Mouse (Mus musculus) liver, embryonic 14.5 days (tissue): ENCODE results near the gene Dstn. TPM values are rescaled to one million over a fixed set of nuclear protein-coding genes. Genes with fewer than 3 reads are reported as not detected.

Experiments used
- ATAC-seq: fragments of 200-750 bp; cut with Nextera tagmentation; 2 replicates; pipeline ENCODE4 v1.8.0; 2017; ENCODE audit warnings: moderate number of reproducible peaks, mild to moderate bottlenecking, moderate library complexity; ENCODE audit not compliant: insufficient read depth
- DNase-seq, 3 experiments: peaks; one replicate each; pipeline ENCODE4 v3.0.0-alpha.2; 2012 to 2013; ENCODE audit warnings: low read depth in 3 of 3, low spot score in 3 of 3
- H3K27ac ChIP-seq: fragments of 300-500 bp; sonication (generic); 2 replicates; pipeline ENCODE4 v1.5.1; 2014; ENCODE audit warnings: moderate library complexity, mild to moderate bottlenecking, control low read depth, inconsistent platforms
- H3K27me3 ChIP-seq: fragments of 300-500 bp; sonication (generic); 2 replicates; pipeline ENCODE4 v1.6.1; 2014; ENCODE audit warnings: mild to moderate bottlenecking, low read length, moderate library complexity; ENCODE audit not compliant: control insufficient read depth, insufficient read depth
- H3K36me3 ChIP-seq: fragments of 300-500 bp; sonication (generic); replicated peaks from 2 replicates; pipeline ENCODE4 v1.6.1; 2014; ENCODE audit warnings: low read depth; ENCODE audit not compliant: control insufficient read depth, insufficient read depth
- H3K4me1 ChIP-seq, 2 experiments: fragments of 200-500 bp in 1 of 2; fragments of 300-500 bp in 1 of 2; sonication (generic) in 1 of 2; replicated peaks; 2 replicates each; pipeline ENCODE4 v1.6.1; 2012 to 2014; ENCODE audit warnings: antibody characterized with exemption in 1 of 2, inconsistent platforms in 1 of 2, low read length in 1 of 2; ENCODE audit not compliant: control insufficient read depth in 2 of 2, insufficient read depth in 2 of 2
- H3K4me2 ChIP-seq: fragments of 300-500 bp; sonication (generic); 2 replicates; pipeline ENCODE4 v1.6.1; 2014; ENCODE audit warnings: low read depth, mild to moderate bottlenecking, control low read depth, moderate library complexity
- H3K4me3 ChIP-seq, 2 experiments: fragments of 200-500 bp in 1 of 2; fragments of 300-500 bp in 1 of 2; sonication (generic) in 1 of 2; 2 replicates each; pipeline ENCODE4 v1.5.1; 2012 to 2014; ENCODE audit warnings: low read depth in 2 of 2, low read length in 2 of 2, mild to moderate bottlenecking in 2 of 2, control low read depth in 1 of 2, inconsistent platforms in 1 of 2, moderate library complexity in 1 of 2; ENCODE audit not compliant: insufficient read depth in 1 of 2
- H3K9ac ChIP-seq: fragments of 300-500 bp; sonication (generic); replicated peaks from 2 replicates; pipeline ENCODE4 v1.6.1; 2014; ENCODE audit warnings: mild to moderate bottlenecking, control low read depth, moderate library complexity
- H3K9me3 ChIP-seq: fragments of 300-500 bp; sonication (generic); 2 replicates; pipeline ENCODE4 v1.6.1; 2016; ENCODE audit warnings: low read length, mixed read lengths; ENCODE audit not compliant: control insufficient read depth
- CTCF ChIP-seq: IDR thresholded peaks from 2 replicates; pipeline ENCODE4 v1.5.1; 2016; ENCODE audit warnings: antibody characterized with exemption, low read depth, control low read depth
- EP300 ChIP-seq: IDR thresholded peaks from 2 replicates; pipeline ENCODE4 v1.6.1; 2016; ENCODE audit warnings: antibody characterized with exemption, low read depth
- WGBS: fragments of 180-500 bp; shearing (Covaris S2); extraction: QIAGEN DNeasy Blood & Tissue Kit; methylation state at CpG from one replicate; pipeline ENCODE4 v1.1.7; 2014; ENCODE audit not compliant: insufficient replicate concordance; 5-methylcytosine and 5-hydroxymethylcytosine counted together
- polyA plus RNA-seq, 2 experiments: library from polyadenylated mRNA; depleted of rRNA in 1 of 2; stranded (reverse) in 1 of 2; unstranded in 1 of 2; fragments of >200 nt; fragmentation: Nextera tagmentation in 1 of 2; extraction: Ambion mirVana in 1 of 2; gene quantifications; 2 replicates each; pipeline versions ENCODE4 v1.2.1 to v1.2.3; 2012 to 2014

Gene Dstn
- polyA plus RNA-seq, 2 experiments, result 33.1 to 129 TPM

- no peak overlapping the region for H3K9ac ChIP-seq
- TF ChIP-seq EP300 (no peak), CTCF (no peak)
- H3K4me3 ChIP-seq, result no peak overlapping the region
- peaks cover 6% of the 10 kb centered on the region; the same call in 1 of the 2 replicates for H3K36me3 ChIP-seq
- H3K27me3 ChIP-seq, result no peaks in the 10 kb centered on the region
- H3K27ac ChIP-seq, result no peak overlapping the region
- ATAC-seq (no peak), DNase-seq (no peak)
- H3K4me2 ChIP-seq, result no peak overlapping the region
- H3K4me1 ChIP-seq, result 0 out of 4 replicates have a peak, but pooled peaks cover 0 to 4% of the 10 kb centered on the region in 2 experiments
- no peaks in the 10 kb centered on the region for H3K9me3 ChIP-seq
- WGBS, result 80% methylated on average over 5 of the region's 5 CpGs
Measured at GRCm38 (mm10) chr2:143975146-143975649, 60.1 kb downstream of the Dstn start.

DNA sequence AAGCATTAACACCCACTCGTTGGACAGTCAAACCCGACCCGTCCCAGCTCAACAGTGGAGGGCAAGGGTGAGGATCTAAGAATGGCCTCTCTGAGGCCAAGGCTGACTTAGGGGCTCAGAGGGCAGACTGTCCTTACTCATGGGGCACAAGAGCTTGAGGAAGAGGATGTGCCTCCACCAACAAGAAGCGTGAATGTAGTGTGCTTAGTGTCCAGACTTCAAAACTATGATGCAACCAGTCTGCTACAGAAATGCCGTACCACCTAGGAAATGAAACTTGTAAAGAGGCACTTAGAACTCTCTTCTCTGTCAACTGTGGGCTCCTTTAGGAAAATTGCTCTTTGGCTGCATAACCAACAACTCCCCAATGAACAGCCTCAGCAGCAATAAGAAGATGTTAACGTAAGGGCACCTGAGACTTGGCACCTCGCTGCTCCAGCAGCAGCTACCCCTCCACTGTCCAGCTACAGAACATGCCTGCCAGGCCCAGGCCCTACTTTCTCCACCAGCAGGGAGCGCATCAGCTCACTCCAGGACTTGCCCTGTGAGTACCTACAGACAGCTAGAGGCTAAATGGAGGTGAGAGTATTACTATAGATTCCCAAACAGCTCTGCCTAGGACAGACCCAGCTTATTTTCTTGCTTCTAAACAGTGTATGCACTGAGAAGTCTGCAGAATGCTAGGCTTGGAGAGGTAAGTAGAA lies 63.5 kb downstream of the Dstn start:
- no peak for DNase-seq
- Histone ChIP-seq H3K36me3 (no peaks in the 10 kb centered on the region), H3K4me3 (no peak overlapping the region), H3K27ac (no peak overlapping the region), H3K9ac (no peak overlapping the region), H3K4me2 (no peak overlapping the region), H3K27me3 (no peaks in the 10 kb centered on the region), H3K9me3 (no peaks in the 10 kb centered on the region), H3K4me1 (peaks cover 11 to 18% of the 10 kb centered on the region in 2 experiments)
- TF ChIP-seq EP300, result no peak
- TF ChIP-seq CTCF, result peak; percentile 46
- 74% methylated on average over 8 of the region's 8 CpGs for WGBS
- no peak for ATAC-seq

DNA sequence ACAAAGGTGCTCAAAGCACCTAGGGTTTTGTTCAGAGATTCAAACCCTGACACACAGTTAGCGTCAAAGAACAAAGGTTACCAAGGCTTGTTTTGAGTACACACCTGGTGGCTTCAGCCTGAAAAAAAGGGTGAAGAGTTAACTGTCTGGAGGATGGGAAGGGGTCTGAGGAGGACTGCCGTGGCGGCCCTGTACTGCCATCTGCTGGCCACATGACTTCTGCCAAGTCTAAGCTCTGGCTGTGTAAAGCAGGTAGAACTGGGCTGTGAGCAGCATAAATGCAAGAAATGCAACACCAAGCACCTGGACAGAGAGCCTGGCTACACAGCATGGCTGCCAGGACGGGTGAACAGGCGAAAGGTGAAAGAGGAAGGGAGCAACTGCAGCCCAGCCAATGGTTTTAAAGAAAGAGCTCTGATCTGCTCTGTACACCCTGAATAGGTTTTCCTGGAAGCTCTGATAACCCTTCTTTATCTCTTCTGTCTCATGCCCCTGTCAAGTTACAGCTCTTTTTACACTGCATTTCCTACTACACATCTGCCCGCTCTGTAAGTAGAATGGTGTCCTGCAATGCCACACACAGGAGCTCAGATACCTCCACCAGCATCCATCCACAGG lies 65.8 kb downstream of the Dstn start:
- Histone ChIP-seq H3K36me3 (peaks cover 3% of the 10 kb centered on the region), H3K9ac (peak overlapping the region; percentile 37), H3K27me3 (no peaks in the 10 kb centered on the region), H3K4me1 (peaks cover 11 to 18% of the 10 kb centered on the region in 2 experiments), H3K27ac (no peak overlapping the region; the same call in 1 of the 2 replicates), H3K4me3 (no peak overlapping the region), H3K9me3 (no peaks in the 10 kb centered on the region), H3K4me2 (peak overlapping the region; percentile 56)
- peak; percentile 71 for TF ChIP-seq EP300
- peak; percentile 92 for TF ChIP-seq CTCF
- WGBS, result 24% methylated on average over 6 of the region's 6 CpGs
- ATAC-seq (peak; percentile 85), DNase-seq (peak; percentile 33 to 60 (median 45))

- no peaks in the 10 kb centered on the region for H3K27me3 ChIP-seq
- H3K4me1 ChIP-seq, result peaks cover 11 to 18% of the 10 kb centered on the region in 2 experiments
- ATAC-seq (no peak), DNase-seq (no peak)
- H3K36me3 ChIP-seq, result peaks cover 3% of the 10 kb centered on the region
- TF ChIP-seq CTCF (no peak), EP300 (no peak)
- H3K9me3 ChIP-seq, result no peaks in the 10 kb centered on the region
- no peak overlapping the region for H3K27ac ChIP-seq
- 65% methylated on average over 4 of the region's 4 CpGs for WGBS
- no peak overlapping the region for H3K9ac ChIP-seq
- no peak overlapping the region for H3K4me2 ChIP-seq
- H3K4me3 ChIP-seq, result no peak overlapping the region
Measured at GRCm38 (mm10) chr2:143982152-143982551, 67.0 kb downstream of the Dstn start.

DNA sequence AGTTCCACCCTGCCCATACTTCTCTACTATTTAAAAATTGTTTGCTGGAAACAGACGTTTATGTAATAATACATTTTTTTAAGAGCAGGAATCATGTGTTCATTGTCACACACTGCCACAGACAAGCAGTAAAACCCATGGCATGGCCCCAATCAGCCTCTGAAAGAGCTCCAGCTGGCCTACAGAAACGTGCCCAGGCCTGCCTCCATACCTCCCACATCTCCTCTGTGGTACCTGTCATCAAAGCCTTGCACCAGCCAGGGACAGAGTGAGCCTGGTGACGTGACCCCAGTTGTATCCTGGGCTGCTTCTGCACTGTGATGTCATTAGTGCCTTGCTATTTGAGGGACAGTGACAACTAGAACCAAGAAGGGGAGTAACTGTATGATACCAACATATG lies 67.8 kb downstream of the Dstn start:
- Histone ChIP-seq H3K9me3 (no peaks in the 10 kb centered on the region), H3K4me3 (no peak overlapping the region), H3K36me3 (peaks cover 3% of the 10 kb centered on the region), H3K4me2 (no peak overlapping the region), H3K9ac (no peak overlapping the region), H3K4me1 (peaks cover 11 to 18% of the 10 kb centered on the region in 2 experiments), H3K27me3 (no peaks in the 10 kb centered on the region), H3K27ac (no peak overlapping the region)
- no peak for TF ChIP-seq EP300
- no peak for TF ChIP-seq CTCF
- ATAC-seq (no peak), DNase-seq (no peak)
- 47% methylated on average over 3 of the region's 3 CpGs for WGBS
